Mouse (Mus musculus): ENCODE results near the gene Sparcl1. TPM values are rescaled to one million over a fixed set of nuclear protein-coding genes. Genes with fewer than 3 reads are reported as not detected.

Sparcl1 gene
- total RNA-seq, 1 experiment from 2014 or later, result 25.0 TPM

GRCm38 (mm10) chr5:104110171-104110920, 3.2 kb downstream of the Sparcl1 start:
- DNase-seq, result no peak

GRCm38 (mm10) chr5:104109516-104109915, 4.0 kb downstream of the Sparcl1 start:
- DNase-seq, result no peak

GRCm38 (mm10) chr5:104108879-104109369, 4.6 kb downstream of the Sparcl1 start:
- DNase-seq, result no peak

- DNase-seq, result no peak
Observed at GRCm38 (mm10) chr5:104108127-104108875, 5.2 kb downstream of the Sparcl1 start.

DNA sequence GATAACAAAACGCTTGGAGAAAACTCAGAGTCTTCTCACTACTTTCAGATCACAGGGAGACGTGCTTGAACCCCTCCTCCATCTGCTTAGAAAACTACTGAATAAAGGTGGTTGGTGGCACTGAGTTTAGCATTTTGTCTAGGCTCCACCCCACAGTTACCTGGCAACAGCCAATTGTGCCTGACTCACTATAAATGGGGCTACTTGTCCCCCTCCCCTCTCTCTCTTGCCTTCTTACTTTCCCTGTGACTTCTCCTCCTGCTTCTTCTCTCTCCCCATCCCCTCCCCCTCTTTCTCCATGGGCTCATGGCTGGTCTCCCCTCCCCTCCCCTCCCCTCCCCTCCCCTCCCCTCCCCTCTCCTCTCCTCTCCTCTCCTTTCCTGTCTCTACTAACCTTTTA, 9.4 kb downstream of the Sparcl1 start:
- DNase-seq, result no peak

DNA sequence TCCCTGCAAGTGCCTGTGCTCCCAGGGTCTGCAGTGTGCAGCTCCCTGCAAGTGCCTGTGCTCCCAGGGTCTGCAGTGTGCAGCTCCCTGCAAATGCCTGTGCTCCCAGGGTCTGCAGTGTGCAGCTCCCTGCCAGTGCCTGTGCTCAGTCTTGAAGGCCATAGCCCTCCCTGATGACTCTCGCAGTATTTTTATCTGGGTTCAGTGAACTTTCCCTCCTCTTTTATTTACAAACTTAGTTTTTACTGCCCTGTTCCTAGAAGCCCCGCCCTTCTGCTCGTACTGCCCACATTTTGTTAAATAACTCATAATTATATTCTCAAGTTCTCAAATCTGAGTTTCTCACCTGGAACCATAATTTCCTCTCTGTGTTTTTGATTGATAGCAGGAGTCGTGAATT, 10.4 kb downstream of the Sparcl1 start:
- no peak for DNase-seq

DNA sequence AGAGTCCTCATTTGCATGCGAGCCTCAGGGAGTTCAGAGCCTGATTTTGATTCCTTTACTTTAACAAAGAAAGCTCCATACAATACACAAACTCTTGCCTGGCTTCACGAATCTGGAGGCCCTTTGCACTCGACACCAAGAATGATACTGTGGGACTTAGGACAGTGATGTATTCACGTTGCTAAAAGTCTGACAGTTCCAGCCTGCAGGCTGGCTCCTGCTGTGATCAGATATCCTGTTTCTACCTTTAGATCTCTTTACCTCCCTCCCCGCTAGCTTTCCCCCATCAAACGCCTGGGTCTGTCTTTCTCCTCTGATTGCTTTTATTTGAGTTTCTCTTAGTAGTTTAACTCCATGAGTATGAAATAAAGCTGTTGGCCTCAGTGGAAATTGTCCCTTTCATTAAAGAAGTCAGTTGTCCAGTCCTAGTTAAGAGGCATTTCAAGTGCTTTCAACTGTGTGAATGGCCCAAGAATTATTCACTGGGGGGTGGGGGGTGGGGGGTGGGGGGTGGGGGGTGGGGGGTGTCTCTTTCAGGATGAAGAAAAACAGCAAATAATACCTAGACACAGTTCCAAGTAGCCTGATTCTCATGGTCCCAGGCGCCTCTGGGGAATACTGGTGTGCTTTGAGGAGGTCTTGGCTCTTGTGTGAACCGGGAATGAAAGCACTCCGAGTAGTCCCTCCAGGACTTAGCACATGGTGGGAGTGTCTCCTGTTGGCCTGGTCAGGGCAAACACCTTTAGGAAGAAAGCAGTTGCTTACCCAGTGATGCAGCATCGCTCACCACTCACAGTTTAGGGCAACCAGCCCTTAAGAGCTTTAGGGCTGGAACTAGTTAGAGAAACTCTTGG, 11.6 kb downstream of the Sparcl1 start:
- no peak for DNase-seq

DNA sequence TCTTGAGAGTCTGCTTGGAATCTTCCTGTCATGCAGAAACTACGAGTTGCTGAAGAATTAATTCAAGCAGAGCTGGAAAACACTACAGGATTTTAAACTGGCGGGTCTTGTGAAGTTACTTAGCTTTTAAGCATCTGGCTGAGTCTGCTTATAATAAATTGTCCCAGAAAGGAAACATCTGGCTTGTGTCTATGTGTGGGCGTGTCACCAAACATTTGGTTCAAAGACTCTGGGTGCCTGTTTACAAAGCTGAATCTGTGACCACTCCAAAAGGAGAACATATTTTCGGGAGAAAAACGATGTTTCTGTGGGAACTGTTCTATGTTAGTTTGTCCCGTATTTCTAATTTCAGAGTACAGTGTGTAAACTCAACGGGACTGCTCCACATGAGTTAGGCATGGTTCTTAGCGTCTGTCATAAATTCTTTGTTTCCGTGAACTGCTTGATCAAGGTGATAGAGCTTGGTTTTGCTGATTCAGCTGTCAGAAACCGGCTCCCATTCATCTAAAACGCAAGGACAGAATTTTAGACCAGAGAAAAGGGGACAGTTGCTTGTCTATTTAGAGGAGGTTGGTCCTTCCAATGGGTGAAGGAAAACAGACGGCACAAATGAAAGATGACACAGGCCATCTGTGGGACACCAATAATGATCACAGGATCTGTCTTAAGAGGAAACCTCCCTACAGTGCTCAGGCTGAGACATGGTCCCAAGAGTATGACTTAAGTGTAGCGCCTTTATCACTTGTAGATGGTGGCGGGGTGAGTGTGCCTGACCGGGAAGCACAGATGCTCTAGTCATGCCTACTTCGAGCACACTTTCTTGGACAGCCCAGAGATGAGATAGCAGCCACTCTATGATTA, 17.2 kb downstream of the Sparcl1 start:
- no peak for DNase-seq

- no peak for DNase-seq
Observed at GRCm38 (mm10) chr5:104095416-104096077, 18.0 kb downstream of the Sparcl1 start.

- DNase-seq, result no peak
Observed at GRCm38 (mm10) chr5:104089751-104090150, 23.8 kb downstream of the Sparcl1 start.

DNA sequence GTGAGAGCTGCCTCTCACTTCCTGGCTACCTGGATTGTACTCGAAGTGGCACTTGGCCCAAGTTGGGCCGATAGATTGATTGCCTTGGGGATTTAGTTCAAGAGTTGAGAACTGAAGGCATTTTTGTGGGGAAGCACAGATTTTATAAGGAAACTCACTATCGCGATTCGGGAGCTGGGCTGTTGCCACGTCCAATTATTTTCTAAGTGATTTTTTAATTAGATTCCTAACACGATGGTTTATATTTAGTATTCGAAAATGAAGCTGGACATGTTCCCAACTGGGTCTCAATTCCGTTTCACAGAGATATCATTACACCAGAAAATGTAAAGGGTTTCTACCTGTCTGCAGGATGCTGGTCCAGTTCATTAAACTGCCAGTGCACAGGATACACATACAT, 28.2 kb downstream of the Sparcl1 start:
- DNase-seq, result no peak

DNA sequence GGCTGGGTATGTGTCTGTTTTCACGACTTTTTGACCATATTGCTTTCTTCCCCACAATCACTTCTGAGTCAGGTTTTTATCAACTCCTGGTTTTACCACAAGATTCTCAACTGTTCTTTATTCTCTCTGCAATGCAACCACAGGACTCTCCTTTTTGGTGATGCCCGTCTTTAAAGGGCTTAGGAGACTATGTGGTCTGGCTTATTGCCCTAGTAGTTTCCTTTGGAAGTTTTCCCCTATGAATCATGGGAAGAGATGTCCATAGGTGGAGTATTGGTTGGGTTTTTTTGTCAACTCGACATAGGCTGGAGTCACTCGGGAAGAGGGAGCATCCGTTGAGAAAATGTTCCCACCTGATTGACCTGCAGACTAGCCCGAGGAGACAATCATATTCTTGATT, 32.8 kb downstream of the Sparcl1 start:
- no peak for DNase-seq

DNA sequence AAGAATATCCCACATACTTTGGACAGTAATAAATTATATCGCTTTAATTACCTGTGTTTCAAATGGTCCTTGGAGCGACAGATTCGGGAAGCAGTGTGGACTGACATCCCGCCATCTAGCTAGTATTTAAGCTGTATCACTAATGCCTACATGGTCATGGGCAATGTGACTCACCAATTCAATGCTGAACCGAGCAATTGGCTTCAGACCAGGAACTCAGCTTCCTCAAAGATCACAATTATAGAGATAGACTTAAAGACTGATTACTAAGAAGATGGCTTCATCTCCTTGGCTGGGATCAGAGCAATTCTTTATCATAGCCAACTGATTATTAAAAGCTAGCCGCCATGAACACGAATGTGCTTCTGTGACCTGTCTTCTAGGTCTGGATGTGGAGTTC, 36.0 kb downstream of the Sparcl1 start, which contains the start of gene Gm17660:
TSS of gene Gm17660 (minus strand) at position 101 of the 400 bp plus-strand sequence.
- no peak for DNase-seq

DNA sequence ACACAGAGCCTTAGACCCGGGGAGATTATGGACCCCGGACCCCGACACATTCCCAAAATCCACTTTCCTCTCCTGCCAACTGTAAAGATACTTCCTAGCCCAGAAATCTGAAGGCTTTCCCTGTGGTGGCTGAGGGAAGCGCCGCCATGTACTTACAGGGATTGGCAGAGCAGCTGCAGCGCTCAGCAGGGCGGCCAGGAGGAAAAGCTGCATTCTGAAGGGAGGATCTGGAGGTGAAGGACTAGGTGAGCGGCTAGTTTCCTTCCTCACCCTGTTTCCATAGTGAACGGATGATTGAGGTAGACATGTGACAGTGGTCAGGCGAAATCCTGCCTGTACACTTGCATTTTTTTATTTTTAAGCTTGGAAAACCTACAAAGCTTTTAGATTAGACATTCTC, 37.2 kb downstream of the Sparcl1 start:
- no peak for DNase-seq

GRCm38 (mm10) chr5:104074388-104074787, 39.1 kb downstream of the Sparcl1 start:
- DNase-seq, result peak; percentile 77

DNA sequence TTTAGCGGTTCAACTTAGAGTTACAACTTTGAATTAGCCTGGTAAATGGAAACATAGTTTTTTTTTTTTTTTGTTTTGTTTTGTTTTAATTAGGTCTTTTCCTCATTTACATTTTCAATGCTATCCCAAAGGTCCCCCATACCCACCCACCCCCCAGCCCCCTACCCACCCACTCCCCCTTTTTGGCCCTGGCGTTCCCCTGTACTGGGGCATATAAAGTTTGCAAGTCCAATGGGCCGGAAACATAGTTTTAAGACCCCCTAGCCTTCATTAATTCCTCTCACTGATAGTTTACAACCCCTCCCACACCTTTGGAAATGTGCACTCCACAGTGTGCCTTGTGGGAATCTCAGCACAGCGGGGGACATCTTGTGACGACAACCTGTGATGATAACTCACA, 39.9 kb downstream of the Sparcl1 start:
- DNase-seq, result no peak

- no peak for DNase-seq
Observed at GRCm38 (mm10) chr5:104072272-104072886, 41.2 kb downstream of the Sparcl1 start.

- DNase-seq, result no peak
Observed at GRCm38 (mm10) chr5:104071048-104071447, 42.5 kb downstream of the Sparcl1 start.

DNA sequence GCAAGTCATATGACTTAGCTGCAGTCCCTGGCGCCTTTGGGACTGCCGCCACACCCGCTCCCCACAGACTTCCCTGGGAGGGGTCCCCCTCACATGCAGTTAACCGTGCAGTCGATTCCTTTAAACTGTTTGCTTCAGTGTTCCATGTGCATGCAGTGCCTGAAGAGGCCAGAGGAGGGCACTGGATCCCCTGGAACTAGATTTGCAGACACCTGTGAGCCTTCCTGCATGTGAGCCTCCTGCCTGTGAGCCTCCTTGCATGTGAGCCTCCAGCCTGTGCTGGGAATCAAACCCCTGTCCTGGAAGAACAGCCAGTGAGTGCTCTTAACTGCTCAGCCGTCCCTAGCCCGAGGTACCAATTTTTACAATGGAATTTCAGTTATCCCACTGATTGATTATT, 44.8 kb downstream of the Sparcl1 start:
- peak; percentile 8 for DNase-seq

GRCm38 (mm10) chr5:104062773-104063551, 50.6 kb downstream of the Sparcl1 start:
- no peak for DNase-seq

All from adrenal gland, postnatal 25 days (tissue).